Mouse (Mus musculus) hindbrain, embryonic 15.5 days (tissue): Measurements from ENCODE around the gene Aldh3b1. TPM values are rescaled to one million over a fixed set of nuclear protein-coding genes. Genes with fewer than 3 reads are reported as not detected.
A peak's percentile ranks its signal among the peaks of the same experiment; 100 is the strongest.
"Not testable (repeated sequence)": the region's sequence is repeated elsewhere in the genome, so short reads cannot be mapped to it uniquely, and the experiment has no call there.

ENCODE experiments used
- ATAC-seq: fragments of 200-750 bp; cut with Nextera tagmentation; 2 replicates; pipeline ENCODE4 v1.8.0; 2017; ENCODE audit warnings: low read depth, moderate number of reproducible peaks, moderate TSS enrichment; ENCODE audit not compliant: low FRiP score
- H3K27ac ChIP-seq: fragments of 300-500 bp; sonication (generic); replicated peaks from 2 replicates; pipeline ENCODE4 v1.5.1; 2015; ENCODE audit warnings: mild to moderate bottlenecking, inconsistent platforms
- H3K27me3 ChIP-seq: fragments of 300-500 bp; sonication (generic); 2 replicates; pipeline ENCODE4 v1.6.1; 2015; ENCODE audit warnings: control low read depth, inconsistent platforms
- H3K36me3 ChIP-seq: fragments of 300-500 bp; sonication (generic); 2 replicates; pipeline ENCODE4 v1.6.1; 2015; ENCODE audit warnings: control low read depth, inconsistent platforms
- H3K4me1 ChIP-seq: fragments of 300-500 bp; sonication (generic); replicated peaks from 2 replicates; pipeline ENCODE4 v1.6.1; 2015; ENCODE audit warnings: control low read depth, inconsistent platforms
- H3K4me2 ChIP-seq: fragments of 300-500 bp; sonication (generic); 2 replicates; pipeline ENCODE4 v1.6.1; 2015; ENCODE audit warnings: moderate library complexity, mild to moderate bottlenecking, inconsistent platforms
- H3K4me3 ChIP-seq: fragments of 300-500 bp; sonication (generic); 2 replicates; pipeline ENCODE4 v1.5.1; 2015; ENCODE audit warnings: mild to moderate bottlenecking, inconsistent platforms
- H3K9ac ChIP-seq: fragments of 300-500 bp; sonication (generic); 2 replicates; pipeline ENCODE4 v1.6.1; 2015; ENCODE audit warnings: inconsistent platforms
- H3K9me3 ChIP-seq: fragments of 300-500 bp; sonication (generic); 2 replicates; pipeline ENCODE4 v1.6.1; 2016; ENCODE audit warnings: control low read depth, inconsistent platforms
- WGBS: fragments of 180-500 bp; shearing (Covaris S2); methylation state at CpG from one replicate; pipeline ENCODE4 v1.1.7; 2015; 5-methylcytosine and 5-hydroxymethylcytosine counted together
- polyA plus RNA-seq: library from polyadenylated mRNA; unstranded; fragments of >200 nt; fragmentation: Nextera tagmentation; extraction: Ambion mirVana; gene quantifications from 2 replicates; pipeline ENCODE4 v1.2.1, GENCODE M21; 2015

Aldh3b1 gene
- polyA plus RNA-seq, 1 experiment from 2014 or later, result 2.7 TPM

GRCm38 (mm10) chr19:3957296-3958036 is 27.9 kb upstream of the Aldh3b1 start:
- H3K27me3 ChIP-seq, H3K4me1 ChIP-seq, H3K36me3 ChIP-seq, ATAC-seq, H3K27ac ChIP-seq, H3K4me3 ChIP-seq, H3K9me3 ChIP-seq, H3K9ac ChIP-seq, H3K4me2 ChIP-seq: not testable (repeated sequence)
- 86% methylated on average over 5 of the region's 5 CpGs for WGBS

DNA sequence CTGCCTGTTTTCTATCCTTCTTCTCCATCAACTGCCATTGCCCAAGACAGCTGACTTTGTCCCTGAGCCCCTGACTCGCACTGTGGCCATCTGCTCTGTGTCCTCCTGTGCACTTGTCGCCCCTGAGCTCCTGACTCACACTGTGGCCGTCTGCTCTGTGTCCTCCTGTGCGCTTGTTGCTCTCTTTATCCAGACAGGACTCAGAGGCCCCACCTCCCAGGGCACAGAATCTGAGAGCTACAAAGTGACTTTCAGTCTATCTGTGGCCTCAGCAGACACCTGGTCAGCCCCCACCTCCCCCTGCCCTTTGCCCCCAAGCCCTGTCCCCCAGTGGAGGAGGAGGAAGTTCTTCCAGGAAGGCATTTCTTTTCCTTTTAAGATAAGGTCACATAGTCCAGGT is 26.2 kb upstream of the Aldh3b1 start:
- no peak for ATAC-seq
- WGBS, result 66% methylated on average over 4 of the region's 4 CpGs

GRCm38 (mm10) chr19:3955033-3955432 is 25.4 kb upstream of the Aldh3b1 start:
- no peak overlapping the region for H3K4me3 ChIP-seq
- H3K9ac ChIP-seq, result no peak overlapping the region
- no peaks in the 10 kb centered on the region for H3K36me3 ChIP-seq
- 86% methylated on average over 3 of the region's 3 CpGs for WGBS
- no peaks in the 10 kb centered on the region for H3K4me1 ChIP-seq
- H3K9me3 ChIP-seq, result no peaks in the 10 kb centered on the region
- H3K27ac ChIP-seq, result no peak overlapping the region
- H3K27me3 ChIP-seq, result no peaks in the 10 kb centered on the region
- no peak overlapping the region for H3K4me2 ChIP-seq
- no peak for ATAC-seq

More for the DNA sequence above, 26.2 kb upstream of the Aldh3b1 start:
- Histone ChIP-seq H3K27me3 (no peaks in the 10 kb centered on the region), H3K9me3 (no peaks in the 10 kb centered on the region), H3K4me2 (no peak overlapping the region), H3K4me1 (no peaks in the 10 kb centered on the region), H3K4me3 (no peak overlapping the region), H3K9ac (no peak overlapping the region), H3K36me3 (no peaks in the 10 kb centered on the region), H3K27ac (no peak overlapping the region)

GRCm38 (mm10) chr19:3952099-3952498 is 22.5 kb upstream of the Aldh3b1 start:
- no peaks in the 10 kb centered on the region for H3K36me3 ChIP-seq
- 46% methylated on average over 1 of the region's 1 CpGs for WGBS
- H3K4me1 ChIP-seq, result no peaks in the 10 kb centered on the region
- no peaks in the 10 kb centered on the region for H3K9me3 ChIP-seq
- H3K9ac ChIP-seq, result no peak overlapping the region
- no peak overlapping the region for H3K27ac ChIP-seq
- no peak overlapping the region for H3K4me2 ChIP-seq
- no peaks in the 10 kb centered on the region for H3K27me3 ChIP-seq
- H3K4me3 ChIP-seq, result no peak overlapping the region
- ATAC-seq, result no peak

DNA sequence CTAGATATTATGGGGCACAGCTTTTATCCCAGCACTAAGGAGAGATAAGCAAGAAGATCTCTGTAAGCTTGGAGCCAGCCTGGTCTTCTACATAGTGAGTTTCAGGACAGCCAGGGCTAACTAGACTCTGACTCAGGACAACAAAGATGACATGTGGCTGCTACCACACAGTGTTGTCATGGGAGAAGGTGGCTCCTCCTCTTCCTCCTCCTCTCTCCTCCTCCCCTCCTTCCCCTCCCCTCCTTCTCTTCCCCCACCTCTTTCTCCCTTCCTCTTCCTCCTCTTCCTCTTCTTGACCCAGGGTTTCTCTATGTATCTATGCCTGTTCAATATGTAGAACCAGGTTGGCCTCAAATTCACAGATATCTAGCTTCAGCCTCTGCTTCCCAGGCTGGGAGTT is 21.9 kb upstream of the Aldh3b1 start:
- no peak for ATAC-seq
- H3K4me1 ChIP-seq, result no peaks in the 10 kb centered on the region
- H3K36me3 ChIP-seq, result no peaks in the 10 kb centered on the region
- H3K9ac ChIP-seq, result no peak overlapping the region
- H3K4me3 ChIP-seq, result no peak overlapping the region
- no peaks in the 10 kb centered on the region for H3K9me3 ChIP-seq
- H3K4me2 ChIP-seq, result no peak overlapping the region
- H3K27ac ChIP-seq, result no peak overlapping the region
- H3K27me3 ChIP-seq, result no peaks in the 10 kb centered on the region

- Histone ChIP-seq H3K4me2 (no peak overlapping the region), H3K27ac (no peak overlapping the region), H3K36me3 (no peaks in the 10 kb centered on the region), H3K9me3 (no peaks in the 10 kb centered on the region), H3K27me3 (no peaks in the 10 kb centered on the region), H3K9ac (no peak overlapping the region), H3K4me3 (no peak overlapping the region), H3K4me1 (no peaks in the 10 kb centered on the region)
- whole genome bisulfite sequencing, result 83% methylated on average over 3 of the region's 3 CpGs
- ATAC-seq, result no peak
Observed at GRCm38 (mm10) chr19:3950331-3950730, 20.7 kb upstream of the Aldh3b1 start.

DNA sequence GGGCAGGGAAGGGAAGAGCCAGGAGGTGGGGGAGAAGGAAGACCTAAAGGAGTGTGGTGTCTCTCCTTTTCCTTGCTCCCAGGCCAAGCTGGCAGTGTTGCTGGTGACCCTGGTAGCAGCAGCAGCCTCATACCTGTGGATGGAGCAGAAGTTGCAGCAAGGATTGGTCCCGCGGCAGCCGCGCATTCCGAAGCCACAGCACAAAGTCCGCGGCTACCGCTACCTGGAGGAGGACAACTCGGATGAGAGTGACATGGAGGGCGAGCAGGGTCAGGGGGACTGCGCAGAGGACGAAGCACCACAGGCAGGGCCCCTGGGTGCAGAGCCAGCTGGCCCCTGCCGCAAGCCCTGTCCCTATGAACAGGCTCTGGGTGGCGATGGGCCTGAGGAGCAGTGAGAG is 18.9 kb upstream of the Aldh3b1 start:
- Histone ChIP-seq H3K4me3 (no peak overlapping the region), H3K4me2 (no peak overlapping the region), H3K4me1 (no peaks in the 10 kb centered on the region), H3K27ac (no peak overlapping the region), H3K27me3 (no peaks in the 10 kb centered on the region), H3K9ac (no peak overlapping the region), H3K36me3 (no peaks in the 10 kb centered on the region), H3K9me3 (no peaks in the 10 kb centered on the region)
- ATAC-seq, result no peak
- WGBS, result 73% methylated on average over 14 of the region's 14 CpGs

DNA sequence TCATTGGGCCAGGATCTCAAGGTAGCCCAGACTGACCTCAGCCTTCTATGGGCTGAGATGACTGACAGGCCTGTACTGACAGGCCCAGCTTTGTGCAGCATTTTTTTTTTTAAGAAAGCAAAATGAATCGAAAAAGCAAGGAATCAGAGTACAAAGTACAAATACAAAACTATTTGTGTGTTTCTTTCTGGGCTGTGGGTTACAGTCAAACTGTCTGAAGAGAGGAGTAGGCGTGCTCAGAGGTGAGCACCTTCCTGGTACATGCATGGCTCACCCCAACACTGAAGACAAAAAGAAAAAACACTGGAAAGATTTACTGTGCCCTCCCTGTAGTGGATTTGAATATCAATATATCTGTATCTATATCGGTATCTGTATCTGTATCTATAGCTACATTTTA is 18.2 kb upstream of the Aldh3b1 start:
- 78% methylated on average over 3 of the region's 3 CpGs for WGBS
- Histone ChIP-seq H3K4me2 (no peak overlapping the region), H3K9me3 (no peaks in the 10 kb centered on the region), H3K27me3 (no peaks in the 10 kb centered on the region), H3K4me3 (no peak overlapping the region), H3K4me1 (no peaks in the 10 kb centered on the region), H3K36me3 (no peaks in the 10 kb centered on the region), H3K9ac (no peak overlapping the region), H3K27ac (no peak overlapping the region)
- ATAC-seq, result no peak

DNA sequence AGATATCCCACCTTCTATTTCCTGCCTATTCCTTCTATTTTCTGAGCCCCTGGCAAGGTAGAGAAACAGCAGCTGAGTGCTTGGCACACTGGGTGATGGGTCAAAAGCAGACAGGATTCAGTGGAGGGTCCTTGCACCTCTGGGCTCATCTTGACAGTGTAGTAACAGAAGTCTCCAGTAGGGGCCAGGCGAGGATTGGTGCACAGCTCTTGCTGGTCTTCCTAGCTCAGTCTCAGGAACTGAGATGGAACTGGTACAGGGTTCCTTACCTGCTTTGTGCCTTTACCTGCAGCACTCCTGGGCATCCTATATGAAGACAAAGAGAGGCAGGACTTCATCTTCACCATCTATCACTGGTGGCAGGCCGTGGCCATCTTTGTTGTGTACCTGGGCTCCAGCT is 17.1 kb upstream of the Aldh3b1 start:
- Histone ChIP-seq H3K27ac (no peak overlapping the region), H3K27me3 (no peaks in the 10 kb centered on the region), H3K9me3 (no peaks in the 10 kb centered on the region), H3K4me2 (no peak overlapping the region), H3K4me3 (no peak overlapping the region), H3K36me3 (no peaks in the 10 kb centered on the region), H3K4me1 (no peaks in the 10 kb centered on the region), H3K9ac (no peak overlapping the region)
- 30% methylated on average over 2 of the region's 2 CpGs for WGBS
- ATAC-seq, result peak; percentile 86

DNA sequence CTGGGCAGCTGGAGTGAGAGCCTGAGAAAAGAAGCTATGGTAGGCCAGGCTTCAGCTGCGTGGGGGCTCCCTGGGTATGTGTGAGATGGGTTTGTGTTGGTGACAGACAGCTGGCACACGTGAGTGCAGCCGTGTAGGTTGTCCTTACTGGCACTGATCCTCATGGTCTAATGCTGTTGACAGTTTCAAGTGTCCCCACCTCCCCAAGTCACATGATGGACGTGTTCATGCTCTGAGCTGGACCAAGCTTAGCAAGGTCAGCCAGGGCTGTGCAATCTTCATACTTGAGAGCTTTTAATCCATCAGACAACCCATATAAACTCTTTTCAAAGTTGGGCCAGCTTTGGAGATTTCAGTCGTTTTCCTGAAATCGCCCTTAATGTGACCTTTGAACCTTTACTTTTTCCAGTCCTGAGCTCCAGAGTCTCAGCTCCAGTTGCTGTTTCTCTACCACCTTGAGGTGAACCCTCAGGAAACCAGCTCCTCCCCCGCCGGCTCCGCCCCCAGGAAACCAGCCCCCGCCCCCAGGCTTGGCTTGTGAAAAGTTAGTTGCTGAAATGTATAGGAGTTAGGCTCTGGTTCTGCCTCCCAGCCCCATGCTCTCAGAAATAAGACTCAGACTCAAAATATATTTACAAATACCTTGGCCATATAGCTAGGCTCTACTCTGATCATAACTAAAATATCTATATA is 16.4 kb upstream of the Aldh3b1 start:
- 37% methylated on average over 10 of the region's 10 CpGs for WGBS

GRCm38 (mm10) chr19:3942986-3943735 is 13.6 kb upstream of the Aldh3b1 start:
- 23% methylated on average over 27 of the region's 27 CpGs for WGBS
- no peaks in the 10 kb centered on the region for H3K27me3 ChIP-seq
- H3K4me1 ChIP-seq, result no peaks in the 10 kb centered on the region
- no peak overlapping the region for H3K4me3 ChIP-seq
- no peaks in the 10 kb centered on the region for H3K9me3 ChIP-seq
- H3K36me3 ChIP-seq, result no peaks in the 10 kb centered on the region
- H3K9ac ChIP-seq, result no peak overlapping the region
- no peak overlapping the region for H3K27ac ChIP-seq
- H3K4me2 ChIP-seq, result peak overlapping the region; percentile 14; the same call in 1 of the 2 replicates
- ATAC-seq, result no peak

More for the DNA sequence above, 16.4 kb upstream of the Aldh3b1 start:
- Histone ChIP-seq H3K9ac (no peak overlapping the region), H3K4me2 (no peak overlapping the region), H3K27ac (no peak overlapping the region), H3K4me3 (no peak overlapping the region), H3K27me3 (no peaks in the 10 kb centered on the region), H3K36me3 (no peaks in the 10 kb centered on the region), H3K9me3 (no peaks in the 10 kb centered on the region), H3K4me1 (no peaks in the 10 kb centered on the region)
- ATAC-seq, result no peak

DNA sequence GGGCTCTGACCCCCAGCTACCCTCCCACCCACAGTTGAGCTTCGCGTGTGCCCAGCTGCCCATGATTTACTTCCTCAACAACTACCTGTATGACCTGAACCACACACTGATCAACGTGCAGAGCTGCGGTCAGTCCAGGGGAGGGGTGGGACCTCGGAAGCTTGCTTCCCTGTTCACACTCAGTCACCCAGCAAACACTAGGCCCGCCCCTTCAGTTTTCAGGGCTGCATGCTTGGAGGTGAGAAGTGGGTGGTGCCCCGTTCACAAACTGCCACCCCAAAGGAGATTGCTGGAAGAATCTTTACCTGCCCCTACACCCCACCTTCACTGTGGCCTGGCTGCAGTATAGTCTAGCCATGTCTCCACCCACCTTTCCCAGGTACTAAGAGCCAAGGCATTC is 12.7 kb upstream of the Aldh3b1 start:
- 85% methylated on average over 7 of the region's 7 CpGs for WGBS

More for the DNA sequence above, 12.7 kb upstream of the Aldh3b1 start:
- Histone ChIP-seq H3K27ac (no peak overlapping the region), H3K4me3 (no peak overlapping the region), H3K27me3 (no peaks in the 10 kb centered on the region), H3K36me3 (no peaks in the 10 kb centered on the region), H3K9me3 (no peaks in the 10 kb centered on the region), H3K4me2 (no peak overlapping the region), H3K4me1 (no peaks in the 10 kb centered on the region), H3K9ac (no peak overlapping the region)
- ATAC-seq, result no peak
